Mouse (Mus musculus) left cerebral cortex, adult 6 months (tissue): ENCODE results near the gene Fbxw19. TPM values are rescaled to one million over a fixed set of nuclear protein-coding genes. Genes with fewer than 3 reads are reported as not detected.

Experiments
- long read RNA-seq, 2 experiments: library from polyadenylated mRNA; unstranded; transcript quantifications; one replicate each; pipeline ENCODE4 v2.0.0; 2019 to 2020
- polyA plus RNA-seq: library from polyadenylated mRNA; unstranded; fragments of <200 nt; fragmentation: Nextera tagmentation; gene quantifications from 2 replicates; pipeline ENCODE4 v1.2.3, GENCODE M21; 2021

Gene Fbxw19
- not detected in 2 replicates for polyA plus RNA-seq
- long read RNA-seq, experiment 1 = 0 reads
- long read RNA-seq, experiment 2 = 0 reads

DNA sequence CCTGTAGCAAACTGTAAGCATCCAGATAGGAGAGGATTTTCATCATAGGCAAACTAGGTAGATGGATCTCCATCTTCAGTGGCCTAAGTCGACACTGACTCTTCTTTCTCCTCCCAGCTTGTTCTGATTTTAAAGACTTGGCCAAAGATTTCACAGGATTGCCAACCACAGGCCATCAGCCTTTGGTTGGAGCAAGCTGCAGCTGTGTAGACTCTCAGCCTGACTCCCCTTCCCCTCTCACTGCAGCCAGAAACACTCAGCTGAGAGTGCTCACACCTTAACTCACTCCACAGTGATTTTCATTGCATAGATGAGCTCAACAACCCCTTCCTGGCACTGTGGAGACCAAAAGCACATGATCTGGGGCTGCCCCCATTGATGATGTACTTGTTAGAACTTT is at the start of gene Fbxw19:
TSS of gene Fbxw19 (minus strand) at position 101 of the 400 bp plus-strand sequence.

DNA sequence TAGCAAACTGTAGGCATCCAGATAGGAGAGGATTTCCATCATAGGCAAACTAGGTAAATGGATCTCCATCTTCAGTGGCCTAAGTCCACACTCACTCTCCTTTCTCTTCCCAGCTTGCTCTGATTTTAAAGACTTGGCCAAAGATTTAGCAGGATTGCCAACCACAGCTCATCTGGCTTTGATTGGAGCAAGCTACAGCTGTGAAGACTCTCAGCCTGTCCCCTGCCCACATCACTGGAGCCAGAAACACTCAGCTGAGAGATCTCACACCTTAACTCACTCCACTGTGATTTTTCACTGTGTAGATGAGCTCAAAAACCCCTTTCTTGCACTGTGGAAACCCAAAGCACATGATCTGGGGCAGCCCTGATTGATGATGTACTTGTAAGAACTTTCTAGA is 46.6 kb downstream of the Fbxw19 start, which contains the start of gene Fbxw16:
TSS of gene Fbxw16 (minus strand) at position 101 of the 400 bp plus-strand sequence.

Other genes with a start within 250 kb of the Fbxw19 start
- not detected in 2 replicates for gene Fbxw14, start 208.2 kb downstream of the Fbxw19 start, polyA plus RNA-seq
- gene Fbxw28, start 156.2 kb downstream of the Fbxw19 start, polyA plus RNA-seq = not detected in 2 replicates
- not detected in 2 replicates for gene Fbxw22, start 91.6 kb downstream of the Fbxw19 start, polyA plus RNA-seq
- not detected in 2 replicates for gene Fbxw16, start 46.7 kb downstream of the Fbxw19 start, polyA plus RNA-seq
- 0.13 TPM in 1 of 2 replicates, not detected in the other for gene Fbxw15, start 72.4 kb upstream of the Fbxw19 start, polyA plus RNA-seq
- not detected in 2 replicates for gene Fbxw24, start 130.2 kb upstream of the Fbxw19 start, polyA plus RNA-seq
- gene Fbxw25, start 168.8 kb upstream of the Fbxw19 start, polyA plus RNA-seq = not detected in 2 replicates
- not detected in 2 replicates for gene Fbxw18, start 206.8 kb upstream of the Fbxw19 start, polyA plus RNA-seq